Mouse (Mus musculus) MEL (cell line): Measurements from ENCODE around the gene Slc25a15. TPM values are rescaled to one million over a fixed set of nuclear protein-coding genes. Genes with fewer than 3 reads are reported as not detected.

Source experiments
- DNase-seq: peaks from one replicate; pipeline ENCODE4 v3.0.0; 2011; ENCODE audit warnings: low read depth, low spot score
- H3K27ac ChIP-seq: 2 replicates; pipeline ENCODE4 v1.5.1; 2012; ENCODE audit warnings: low read depth, mild to moderate bottlenecking, control low read depth, low read length, moderate library complexity; ENCODE audit not compliant: control insufficient read depth
- H3K27me3 ChIP-seq, 2 experiments: fragments of 150-350 bp in 1 of 2; sonication (generic) in 1 of 2; 2 replicates each; pipeline ENCODE4 v1.6.1; 2012; ENCODE audit warnings: low read length in 2 of 2, mild to moderate bottlenecking in 2 of 2, improper control_type of control experiment in 1 of 2, moderate library complexity in 1 of 2; ENCODE audit not compliant: insufficient read depth in 2 of 2, control insufficient read depth in 1 of 2
- H3K36me3 ChIP-seq, 2 experiments: 2 replicates each; pipeline ENCODE4 v1.6.1; 2012 to 2014; ENCODE audit warnings: low read length in 2 of 2, improper control_type of control experiment in 1 of 2, inconsistent platforms in 1 of 2, mild to moderate bottlenecking in 1 of 2; ENCODE audit not compliant: insufficient read depth in 2 of 2, control insufficient read depth in 1 of 2
- H3K4me1 ChIP-seq, 2 experiments: fragments of 150-350 bp in 1 of 2; sonication (generic) in 1 of 2; 2 replicates each; pipeline ENCODE4 v1.6.1; 2012; ENCODE audit warnings: low read length in 2 of 2, improper control_type of control experiment in 1 of 2, mild to moderate bottlenecking in 1 of 2; ENCODE audit not compliant: insufficient read depth in 2 of 2, control insufficient read depth in 1 of 2
- H3K4me3 ChIP-seq, 2 experiments: fragments of 150-350 bp in 1 of 2; sonication (generic) in 1 of 2; 2 replicates each; pipeline ENCODE4 v1.5.1; 2012; ENCODE audit warnings: low read depth in 2 of 2, low read length in 2 of 2, mild to moderate bottlenecking in 2 of 2, moderate library complexity in 2 of 2, control low read depth in 1 of 2, improper control_type of control experiment in 1 of 2; ENCODE audit not compliant: control insufficient read depth in 1 of 2, insufficient read depth in 1 of 2
- H3K79me2 ChIP-seq: 2 replicates; pipeline ENCODE4 v1.6.1; 2012; ENCODE audit warnings: mild to moderate bottlenecking, low read length, moderate library complexity; ENCODE audit not compliant: control insufficient read depth, poor library complexity, insufficient read depth
- H3K9ac ChIP-seq: 2 replicates; pipeline ENCODE4 v1.6.1; 2012; ENCODE audit warnings: low read depth, mild to moderate bottlenecking, control low read depth, low read length, moderate library complexity; ENCODE audit not compliant: control insufficient read depth, poor library complexity, severe bottlenecking
- H3K9me3 ChIP-seq: fragments of 150-350 bp; sonication (generic); replicated peaks from 2 replicates; pipeline ENCODE4 v1.6.1; 2012; ENCODE audit warnings: mild to moderate bottlenecking, low read length, improper control_type of control experiment, moderate library complexity; ENCODE audit not compliant: insufficient read depth
- BHLHE40 ChIP-seq: IDR thresholded peaks from 2 replicates; pipeline ENCODE4 v1.6.1; 2012; ENCODE audit warnings: low read depth, mild to moderate bottlenecking, inconsistent platforms, low read length, improper control_type of control experiment, borderline replicate concordance
- CHD1 ChIP-seq: IDR thresholded peaks from 2 replicates; pipeline ENCODE4 v1.6.1; 2012; ENCODE audit warnings: low read depth, mild to moderate bottlenecking, inconsistent platforms, low read length, improper control_type of control experiment
- CHD2 ChIP-seq: IDR thresholded peaks from 2 replicates; pipeline ENCODE4 v1.6.1; 2011; ENCODE audit warnings: low read length, improper control_type of control experiment
- CTCF ChIP-seq, 3 experiments: IDR thresholded peaks in 2 of 3; conservative IDR thresholded peaks in 1 of 3; 2 replicates each; pipeline ENCODE4 v1.5.1; 2011 to 2012; ENCODE audit warnings: low read length in 3 of 3, low read depth in 2 of 3, mild to moderate bottlenecking in 2 of 3, improper control_type of control experiment in 1 of 3, inconsistent platforms in 1 of 3, mixed read lengths in 1 of 3, moderate library complexity in 1 of 3; ENCODE audit not compliant: control insufficient read depth in 1 of 3, insufficient read depth in 1 of 3, poor library complexity in 1 of 3, severe bottlenecking in 1 of 3
- E2F4 ChIP-seq: IDR thresholded peaks from 2 replicates; pipeline ENCODE4 v1.6.1; 2011; ENCODE audit warnings: low read depth, low read length, improper control_type of control experiment, borderline replicate concordance
- ELF1 ChIP-seq: IDR thresholded peaks from 2 replicates; pipeline ENCODE4 v1.6.1; 2014; ENCODE audit warnings: low read depth, mild to moderate bottlenecking, inconsistent platforms, low read length, improper control_type of control experiment, moderate library complexity
- EP300 ChIP-seq, 2 experiments: IDR thresholded peaks; 2 replicates each; pipeline ENCODE4 v1.6.1; 2011; ENCODE audit warnings: improper control_type of control experiment in 2 of 2, low read length in 2 of 2, low read depth in 1 of 2, mild to moderate bottlenecking in 1 of 2
- ETS1 ChIP-seq: IDR thresholded peaks from 2 replicates; pipeline ENCODE4 v1.6.1; 2012; ENCODE audit warnings: low read depth, mild to moderate bottlenecking, inconsistent platforms, low read length, improper control_type of control experiment, moderate library complexity
- GABPA ChIP-seq: IDR thresholded peaks from 2 replicates; pipeline ENCODE4 v1.6.1; 2012; ENCODE audit warnings: low read depth, mild to moderate bottlenecking, inconsistent platforms, low read length, improper control_type of control experiment, moderate library complexity
- GATA1 ChIP-seq: IDR thresholded peaks from 2 replicates; pipeline ENCODE4 v1.6.1; 2011; ENCODE audit warnings: low read depth, low read length, improper control_type of control experiment
- HCFC1 ChIP-seq: IDR thresholded peaks from 2 replicates; pipeline ENCODE4 v1.6.1; 2012; ENCODE audit warnings: low read depth, mild to moderate bottlenecking, inconsistent platforms, low read length, improper control_type of control experiment, moderate library complexity
- JUND ChIP-seq: IDR thresholded peaks from 2 replicates; pipeline ENCODE4 v1.6.1; 2011; ENCODE audit warnings: low read depth, mild to moderate bottlenecking, improper control_type of control experiment, low read length
- KAT2A ChIP-seq: conservative IDR thresholded peaks from 2 replicates; pipeline ENCODE4 v1.6.1; 2012; ENCODE audit warnings: low read depth, low read length, improper control_type of control experiment, inconsistent platforms
- MAX ChIP-seq: IDR thresholded peaks from 2 replicates; pipeline ENCODE4 v1.6.1; 2011; ENCODE audit warnings: low read length, improper control_type of control experiment
- MAZ ChIP-seq: IDR thresholded peaks from 2 replicates; pipeline ENCODE4 v1.6.1; 2012; ENCODE audit warnings: low read depth, mild to moderate bottlenecking, inconsistent platforms, low read length, improper control_type of control experiment
- MEF2A ChIP-seq: IDR thresholded peaks from 2 replicates; pipeline ENCODE4 v1.6.1; 2014; ENCODE audit warnings: low read depth, mild to moderate bottlenecking, inconsistent platforms, low read length, improper control_type of control experiment; ENCODE audit not compliant: poor library complexity, insufficient replicate concordance, severe bottlenecking; ENCODE audit errors: extremely low read depth
- MYB ChIP-seq: IDR thresholded peaks from 2 replicates; pipeline ENCODE4 v1.6.1; 2011; ENCODE audit warnings: mild to moderate bottlenecking, low read depth, low read length, improper control_type of control experiment
- MYC ChIP-seq: IDR thresholded peaks from 2 replicates; pipeline ENCODE4 v1.6.1; 2011; ENCODE audit warnings: low read depth, mild to moderate bottlenecking, low read length, improper control_type of control experiment, moderate library complexity
- NELFE ChIP-seq: IDR thresholded peaks from 2 replicates; pipeline ENCODE4 v1.6.1; 2011; ENCODE audit warnings: low read depth, low read length, improper control_type of control experiment
- NRF1 ChIP-seq: IDR thresholded peaks from 2 replicates; pipeline ENCODE4 v1.6.1; 2014; ENCODE audit warnings: low read depth, mild to moderate bottlenecking, inconsistent platforms, low read length, improper control_type of control experiment, moderate library complexity; ENCODE audit not compliant: poor library complexity, insufficient read depth, severe bottlenecking
- POLR2A ChIP-seq, 2 experiments: IDR thresholded peaks; 2 replicates each; pipeline ENCODE4 v1.6.1; 2011 to 2012; ENCODE audit warnings: low read length in 2 of 2, mild to moderate bottlenecking in 2 of 2, control low read depth in 1 of 2, improper control_type of control experiment in 1 of 2, low read depth in 1 of 2, moderate library complexity in 1 of 2; ENCODE audit not compliant: control insufficient read depth in 1 of 2, insufficient read depth in 1 of 2, poor library complexity in 1 of 2
- POLR2AphosphoS5 ChIP-seq: IDR thresholded peaks from 2 replicates; pipeline ENCODE4 v1.6.1; 2012; ENCODE audit warnings: low read depth, borderline replicate concordance, mild to moderate bottlenecking, inconsistent platforms, low read length, moderate library complexity, mixed read lengths
- RAD21 ChIP-seq: IDR thresholded peaks from 2 replicates; pipeline ENCODE4 v1.6.1; 2011; ENCODE audit warnings: mild to moderate bottlenecking, low read depth, low read length, improper control_type of control experiment
- RCOR1 ChIP-seq: IDR thresholded peaks from 2 replicates; pipeline ENCODE4 v1.6.1; 2012; ENCODE audit warnings: low read depth, mild to moderate bottlenecking, inconsistent platforms, low read length, improper control_type of control experiment
- SIN3A ChIP-seq: IDR thresholded peaks from 2 replicates; pipeline ENCODE4 v1.6.1; 2012; ENCODE audit warnings: low read length, improper control_type of control experiment, inconsistent platforms
- SMC3 ChIP-seq: IDR thresholded peaks from 2 replicates; pipeline ENCODE4 v1.6.1; 2011; ENCODE audit warnings: low read depth, low read length, improper control_type of control experiment
- TAL1 ChIP-seq: IDR thresholded peaks from 2 replicates; pipeline ENCODE4 v1.6.1; 2012; ENCODE audit warnings: mild to moderate bottlenecking, inconsistent platforms, low read length, moderate library complexity, mixed read lengths
- TCF12 ChIP-seq: IDR thresholded peaks from 2 replicates; pipeline ENCODE4 v1.6.1; 2014; ENCODE audit warnings: low read depth, mild to moderate bottlenecking, inconsistent platforms, low read length, improper control_type of control experiment, moderate library complexity
- UBTF ChIP-seq: IDR thresholded peaks from 2 replicates; pipeline ENCODE4 v1.6.1; 2012; ENCODE audit warnings: low read depth, mild to moderate bottlenecking, inconsistent platforms, low read length, improper control_type of control experiment, moderate library complexity, borderline replicate concordance; ENCODE audit not compliant: insufficient read depth
- USF1 ChIP-seq: IDR thresholded peaks from 2 replicates; pipeline ENCODE4 v1.6.1; 2014; ENCODE audit warnings: low read depth, mild to moderate bottlenecking, inconsistent platforms, low read length, improper control_type of control experiment, moderate library complexity
- USF2 ChIP-seq, 2 experiments: IDR thresholded peaks; 2 replicates each; pipeline ENCODE4 v1.6.1; 2011 to 2012; ENCODE audit warnings: improper control_type of control experiment in 2 of 2, low read length in 2 of 2, borderline replicate concordance in 1 of 2, inconsistent platforms in 1 of 2, low read depth in 1 of 2, mild to moderate bottlenecking in 1 of 2; ENCODE audit not compliant: insufficient read depth in 1 of 2
- ZC3H11A ChIP-seq: IDR thresholded peaks from 2 replicates; pipeline ENCODE4 v1.6.1; 2012; ENCODE audit warnings: low read depth, mild to moderate bottlenecking, inconsistent platforms, low read length, improper control_type of control experiment
- ZKSCAN1 ChIP-seq: IDR thresholded peaks from 2 replicates; pipeline ENCODE4 v1.6.1; 2012; ENCODE audit warnings: low read depth, mild to moderate bottlenecking, inconsistent platforms, low read length, improper control_type of control experiment, moderate library complexity
- ZMIZ1 ChIP-seq: IDR thresholded peaks from 2 replicates; pipeline ENCODE4 v1.6.1; 2012; ENCODE audit warnings: low read depth, mild to moderate bottlenecking, inconsistent platforms, low read length, improper control_type of control experiment, moderate library complexity
- polyA plus RNA-seq, 2 experiments: library from polyadenylated mRNA; stranded (reverse) in 1 of 2; unstranded in 1 of 2; fragments of >175 nt in 1 of 2; fragments of >200 nt in 1 of 2; gene quantifications; 2 replicates each; pipeline versions ENCODE4 v1.2.1 to v1.2.4; 2012; ENCODE audit warnings: low replicate concordance in 2 of 2, low read depth in 1 of 2; ENCODE audit not compliant: insufficient read length in 2 of 2, insufficient read depth in 1 of 2, missing spikeins in 1 of 2
- total RNA-seq: library from RNA; depleted of rRNA; stranded (reverse); fragments of 300-350 nt; gene quantifications from 2 replicates; pipeline ENCODE4 v1.2.3, GENCODE M21; 2012; rRNA removed

The Slc25a15 gene
- total RNA-seq = 16.0 and 21.7 TPM in 2 replicates
- polyA plus RNA-seq = 10 to 100 TPM in 1 of 2 experiments, not detected in 1; 11.4 TPM

DNA sequence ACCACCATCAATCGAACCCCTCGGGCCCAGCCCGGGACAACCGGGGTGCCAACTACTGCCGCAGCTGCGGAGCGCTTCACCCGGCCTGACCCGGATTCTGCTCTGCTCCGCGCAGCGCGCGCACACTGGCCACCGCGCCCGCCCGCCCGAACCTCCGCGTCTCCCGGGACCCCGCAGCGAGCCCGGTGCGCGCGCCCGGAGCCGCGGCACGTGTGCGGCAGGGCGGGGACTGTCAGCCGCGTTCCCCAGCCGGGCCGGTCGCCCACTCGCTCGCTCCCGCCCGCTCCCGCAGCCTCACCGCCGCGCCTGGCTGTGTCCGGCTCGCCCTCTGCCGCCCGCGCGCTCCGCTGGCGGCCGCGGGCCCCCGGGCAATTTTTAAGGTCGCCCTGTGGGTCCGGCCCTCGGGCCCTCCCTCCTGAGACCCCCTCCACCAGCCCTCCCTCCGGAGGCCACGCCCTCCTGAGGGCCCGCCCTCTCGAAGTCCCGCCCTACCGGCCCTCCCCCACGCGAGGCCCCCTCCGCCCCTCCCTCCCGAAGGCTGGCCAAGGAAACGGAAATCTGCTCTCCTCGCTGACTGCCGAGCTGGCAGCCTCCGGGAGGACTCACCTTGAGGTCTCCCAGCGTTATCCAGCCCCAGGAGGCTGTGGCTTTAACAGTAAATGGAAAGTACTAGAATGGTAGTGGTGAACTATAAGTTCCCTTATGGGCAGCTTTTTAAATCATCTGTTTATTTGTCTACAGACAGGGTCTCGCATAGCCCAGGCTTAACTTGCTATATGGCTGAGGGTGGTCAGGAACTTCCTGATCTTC lies at the start of gene Slc25a15:
Gene Slc25a15, minus strand, starts transcription at position 456 of the 810 bp plus-strand sequence.
- DNase-seq = peak; percentile 91
- peaks cover 6% of the 10 kb centered on the region for H3K79me2 ChIP-seq
- peak within 1 kb of the TSS; percentile 92 to 99 for H3K4me3 ChIP-seq
- no peaks in the 10 kb centered on the region for H3K27me3 ChIP-seq
- peaks cover 0 to 13% of the 10 kb centered on the region in 2 experiments; a peak in 2 of 4 replicates for H3K36me3 ChIP-seq
- peak within 1 kb of the TSS; percentile 38 for H3K27ac ChIP-seq
- H3K9me3 ChIP-seq = no peaks in the 10 kb centered on the region
- peaks cover 5 to 6% of the 10 kb centered on the region in 2 experiments for H3K4me1 ChIP-seq
- peak within 1 kb of the TSS; percentile 96 for H3K9ac ChIP-seq
- 0 out of 2 replicates have a peak, but pooled peaks have one; percentile 14 for TF ChIP-seq NRF1
- no peak for TF ChIP-seq ZKSCAN1
- TF ChIP-seq UBTF = no peak
- TF ChIP-seq ZMIZ1 = peak; percentile 95
- TF ChIP-seq JUND = no peak
- TF ChIP-seq ZC3H11A = no peak
- no peak for TF ChIP-seq GABPA
- no peak for TF ChIP-seq CTCF (IDR thresholded peaks at IDR 0.05 in 2 of 3, conservative IDR thresholded peaks at IDR 0.05 in 1 of 3; ENCODE audit: control insufficient read depth in 1 of 3, insufficient read depth in 1 of 3, low read depth in 2 of 3, low read length in 3 of 3, poor library complexity in 1 of 3, severe bottlenecking in 1 of 3)
- TF ChIP-seq CHD2 = no peak
- peak; percentile 95 to 97 for TF ChIP-seq POLR2A (IDR thresholded peaks at IDR 0.05; ENCODE audit: control insufficient read depth in 1 of 2, insufficient read depth in 1 of 2, low read depth in 1 of 2, low read length in 2 of 2, poor library complexity in 1 of 2)
- TF ChIP-seq SIN3A = peak; percentile 42
- TF ChIP-seq EP300 (IDR thresholded peaks at IDR 0.05; ENCODE audit: low read depth in 1 of 2, low read length in 2 of 2) = peak in 1 of 2 experiments; percentile 19; a peak in 1 of 4 replicates
- peak; percentile 25; the same call in 1 of the 2 replicates for TF ChIP-seq CHD1
- no peak for TF ChIP-seq RAD21
- TF ChIP-seq MAX = peak; percentile 67; the same call in 1 of the 2 replicates
- TF ChIP-seq NELFE = peak; percentile 95
- TF ChIP-seq MEF2A = no peak
- peak; percentile 74 for TF ChIP-seq HCFC1
- TF ChIP-seq SMC3 = no peak
- 0 out of 2 replicates have a peak, but pooled peaks have one; percentile 20 for TF ChIP-seq RCOR1
- no peak for TF ChIP-seq MYB
- TF ChIP-seq KAT2A = no peak
- TF ChIP-seq BHLHE40 = peak; percentile 77; the same call in 1 of the 2 replicates
- no peak for TF ChIP-seq E2F4
- no peak for TF ChIP-seq POLR2AphosphoS5
- TF ChIP-seq TCF12 = no peak; the same call in 1 of the 2 replicates
- no peak for TF ChIP-seq USF2 (IDR thresholded peaks at IDR 0.05; ENCODE audit: borderline replicate concordance in 1 of 2, insufficient read depth in 1 of 2, low read depth in 1 of 2, low read length in 2 of 2)
- 0 out of 2 replicates have a peak, but pooled peaks have one; percentile 16 for TF ChIP-seq ETS1
- TF ChIP-seq MAZ = peak; percentile 87
- TF ChIP-seq GATA1 = no peak
- no peak for TF ChIP-seq ELF1
- 0 out of 2 replicates have a peak, but pooled peaks have one; percentile 9 for TF ChIP-seq MYC
- peak; percentile 63; the same call in 1 of the 2 replicates for TF ChIP-seq USF1
- no peak for TF ChIP-seq TAL1
